Mouse (Mus musculus) stomach, postnatal 0 days (tissue): ENCODE data around the gene Lrrc31.
A peak's percentile ranks its signal among the peaks of the same experiment; 100 is the strongest.

Experiments
- CTCF ChIP-seq: IDR thresholded peaks from 2 replicates; pipeline ENCODE4 v1.5.1; 2016; ENCODE audit warnings: antibody characterized with exemption, low read depth, mild to moderate bottlenecking, moderate library complexity
- EP300 ChIP-seq: optimal IDR thresholded peaks from 2 replicates; pipeline ENCODE3; 2016; ENCODE audit warnings: antibody characterized with exemption

DNA sequence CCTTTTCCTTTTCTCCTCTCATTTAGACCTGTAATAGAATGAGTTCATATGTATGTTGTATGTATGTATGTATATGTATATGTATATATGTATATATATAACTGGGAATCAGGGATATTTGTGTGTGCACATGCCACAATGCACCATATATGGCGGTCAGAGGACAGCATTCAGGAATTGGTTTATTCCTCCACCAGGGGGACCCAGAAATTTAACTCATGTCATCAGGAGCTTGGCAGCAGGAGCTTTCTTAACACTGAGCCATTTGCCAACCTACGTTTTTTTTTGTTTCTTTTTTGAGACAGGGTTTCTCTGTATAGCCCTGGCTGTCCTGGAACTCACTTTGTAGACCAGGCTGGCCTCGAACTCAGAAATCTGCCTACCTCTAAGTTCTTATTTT, 66.0 kb downstream of the Lrrc31 start:
- TF ChIP-seq CTCF (peak; percentile 45), EP300 (no peak)
